Mouse (Mus musculus) liver, adult 2 months (tissue): ENCODE measurements around the gene Ubiad1. TPM values are rescaled to one million over a fixed set of nuclear protein-coding genes. Genes with fewer than 3 reads are reported as not detected.

Source experiments
- DNase-seq: peaks from one replicate; pipeline ENCODE4 v3.0.0-alpha.2; 2011; ENCODE audit warnings: low read depth, low spot score; ENCODE audit errors: extremely low read depth
- H3K27ac ChIP-seq: fragments of 200-500 bp; replicated peaks from 2 replicates; pipeline ENCODE4 v1.5.1; 2012; ENCODE audit warnings: low read depth, mild to moderate bottlenecking, control low read depth, inconsistent platforms, low read length; ENCODE audit not compliant: insufficient read depth
- H3K27me3 ChIP-seq: fragments of 200-500 bp; 2 replicates; pipeline ENCODE4 v1.6.1; 2012; ENCODE audit warnings: mild to moderate bottlenecking, moderate library complexity, low read length, inconsistent platforms; ENCODE audit not compliant: control insufficient read depth, insufficient read depth
- H3K36me3 ChIP-seq: fragments of 200-500 bp; 2 replicates; pipeline ENCODE4 v1.6.1; 2012; ENCODE audit warnings: low read length, inconsistent platforms; ENCODE audit not compliant: control insufficient read depth, insufficient read depth
- H3K4me1 ChIP-seq: fragments of 200-500 bp; 2 replicates; pipeline ENCODE4 v1.6.1; 2011; ENCODE audit warnings: low read length; ENCODE audit not compliant: control insufficient read depth, insufficient read depth
- H3K4me3 ChIP-seq: fragments of 200-500 bp; 2 replicates; pipeline ENCODE4 v1.5.1; 2011; ENCODE audit warnings: low read depth, mild to moderate bottlenecking, control low read depth, low read length, moderate library complexity; ENCODE audit not compliant: insufficient read depth
- H3K79me2 ChIP-seq: fragments of 200-500 bp; 2 replicates; pipeline ENCODE4 v1.6.1; 2012; ENCODE audit warnings: inconsistent platforms, mild to moderate bottlenecking, low read length, moderate library complexity; ENCODE audit not compliant: control insufficient read depth, insufficient read depth
- H3K9ac ChIP-seq: fragments of 200-500 bp; 2 replicates; pipeline ENCODE4 v1.6.1; 2012; ENCODE audit warnings: low read depth, mild to moderate bottlenecking, control low read depth, inconsistent platforms, low read length
- CTCF ChIP-seq: fragments of 200-500 bp; IDR thresholded peaks from 2 replicates; pipeline ENCODE4 v1.5.1; 2011; ENCODE audit warnings: low read depth, low read length, control low read depth
- POLR2A ChIP-seq: fragments of 200-500 bp; IDR thresholded peaks from 2 replicates; pipeline ENCODE4 v1.6.1; 2011; ENCODE audit warnings: low read length, control low read depth; ENCODE audit not compliant: insufficient read depth; ENCODE audit errors: extremely low read depth
- WGBS: fragments of 180-500 bp; shearing (Covaris S2); methylation state at CpG from one replicate; pipeline ENCODE4 v1.1.7; 2018; 5-methylcytosine and 5-hydroxymethylcytosine counted together
- polyA plus RNA-seq: library from polyadenylated mRNA; depleted of rRNA; stranded (reverse); fragments of >200 nt; gene quantifications from 2 replicates; pipeline ENCODE4 v1.2.3, GENCODE M21; 2012; rRNA removed
- total RNA-seq: library from RNA; depleted of rRNA; stranded (reverse); fragments of >200 nt; gene quantifications from 2 replicates; pipeline ENCODE4 v1.2.3, GENCODE M21; 2014; rRNA removed

Ubiad1 gene
- total and polyA plus RNA-seq, 2 experiments = 5.5 to 21.0 TPM

DNA sequence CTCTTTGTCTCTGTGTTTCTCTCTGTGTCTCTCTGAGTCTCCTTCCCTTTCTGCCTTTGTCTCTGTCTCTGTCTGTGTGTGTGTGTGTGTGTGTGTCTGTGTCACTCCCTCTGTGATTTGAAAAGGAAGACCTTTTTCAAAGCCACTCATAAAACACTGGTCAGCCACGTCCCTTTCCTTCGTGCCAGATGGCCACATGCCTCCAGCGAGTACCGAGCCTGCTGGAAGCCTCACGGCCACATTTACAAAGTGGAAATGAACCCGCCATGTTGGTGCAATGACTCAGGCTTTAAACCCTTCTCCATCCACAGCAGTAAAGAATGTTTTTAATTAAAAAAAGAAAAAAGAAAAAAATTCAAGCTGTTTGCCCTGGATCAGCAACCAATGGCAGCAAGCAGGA is 48.7 kb downstream of the Ubiad1 start:
- no peak overlapping the region for H3K4me3 ChIP-seq
- no peak overlapping the region for H3K27ac ChIP-seq
- no peaks in the 10 kb centered on the region for H3K27me3 ChIP-seq
- no peaks in the 10 kb centered on the region for H3K79me2 ChIP-seq
- 84% methylated on average over 6 of the region's 6 CpGs for WGBS
- TF ChIP-seq CTCF = no peak
- no peak for TF ChIP-seq POLR2A
- no peaks in the 10 kb centered on the region for H3K36me3 ChIP-seq
- H3K9ac ChIP-seq = no peak overlapping the region
- no peaks in the 10 kb centered on the region for H3K4me1 ChIP-seq
- DNase-seq = no peak

DNA sequence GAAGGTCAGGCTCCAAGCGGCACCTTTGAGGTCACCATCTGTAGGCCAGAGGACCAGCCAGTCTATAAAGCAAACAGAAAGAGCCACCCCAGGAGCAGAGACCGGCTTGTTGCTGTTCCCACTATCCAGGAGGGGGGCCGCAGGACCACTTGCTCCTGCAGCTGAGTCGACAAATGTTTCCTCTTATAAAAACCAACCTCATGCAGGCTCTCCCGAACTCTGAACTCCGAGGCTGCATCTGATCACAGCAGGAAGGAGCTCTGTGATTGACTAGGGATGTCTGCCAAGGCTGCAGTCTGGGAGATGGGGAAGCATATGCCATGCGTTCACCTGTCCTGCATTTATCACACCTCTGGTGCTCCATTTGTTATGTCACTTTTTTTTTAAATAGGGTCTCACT is 49.4 kb downstream of the Ubiad1 start:
- no peak overlapping the region for H3K9ac ChIP-seq
- WGBS = 58% methylated on average over 7 of the region's 7 CpGs

GRCm38 (mm10) chr4:148391714-148392310 is 52.8 kb downstream of the Ubiad1 start:
- WGBS = 74% methylated on average over 21 of the region's 21 CpGs
- H3K36me3 ChIP-seq = no peaks in the 10 kb centered on the region
- no peaks in the 10 kb centered on the region for H3K4me1 ChIP-seq
- no peak overlapping the region for H3K27ac ChIP-seq
- no peak for DNase-seq
- TF ChIP-seq POLR2A = no peak
- no peak for TF ChIP-seq CTCF
- no peak overlapping the region for H3K9ac ChIP-seq
- no peaks in the 10 kb centered on the region for H3K27me3 ChIP-seq
- no peak overlapping the region for H3K4me3 ChIP-seq
- H3K79me2 ChIP-seq = no peaks in the 10 kb centered on the region

More for the DNA sequence above, 49.4 kb downstream of the Ubiad1 start:
- Histone ChIP-seq H3K27ac (no peak overlapping the region), H3K4me1 (no peaks in the 10 kb centered on the region), H3K27me3 (no peaks in the 10 kb centered on the region), H3K4me3 (no peak overlapping the region), H3K79me2 (no peaks in the 10 kb centered on the region), H3K36me3 (no peaks in the 10 kb centered on the region)
- TF ChIP-seq CTCF (no peak), POLR2A (no peak)
- no peak for DNase-seq

DNA sequence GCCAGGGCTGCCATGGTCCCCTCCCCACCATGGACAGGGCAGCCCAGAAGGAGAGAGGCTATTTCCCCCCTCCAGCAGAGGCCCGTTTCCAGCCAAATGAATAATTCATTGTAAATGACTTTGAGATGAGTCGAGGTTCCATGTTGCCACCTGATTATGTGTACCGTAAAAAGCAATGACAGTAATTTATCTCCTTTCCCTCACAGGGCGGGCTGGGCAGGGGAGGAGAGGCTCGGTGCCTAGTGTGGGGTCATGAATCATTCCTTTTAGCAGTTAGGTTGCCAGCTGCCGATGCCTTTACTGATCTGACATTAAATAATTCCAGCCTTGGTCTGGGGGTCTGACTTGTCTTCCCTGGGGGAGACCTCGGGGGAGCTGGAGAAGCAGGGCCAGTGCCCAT is 54.9 kb downstream of the Ubiad1 start:
- no peak overlapping the region for H3K9ac ChIP-seq
- DNase-seq = no peak
- H3K79me2 ChIP-seq = no peaks in the 10 kb centered on the region
- H3K4me3 ChIP-seq = no peak overlapping the region
- no peak overlapping the region for H3K27ac ChIP-seq
- H3K4me1 ChIP-seq = no peaks in the 10 kb centered on the region
- 73% methylated on average over 7 of the region's 7 CpGs for WGBS
- TF ChIP-seq POLR2A (no peak), CTCF (no peak)
- H3K27me3 ChIP-seq = no peaks in the 10 kb centered on the region
- no peaks in the 10 kb centered on the region for H3K36me3 ChIP-seq

DNA sequence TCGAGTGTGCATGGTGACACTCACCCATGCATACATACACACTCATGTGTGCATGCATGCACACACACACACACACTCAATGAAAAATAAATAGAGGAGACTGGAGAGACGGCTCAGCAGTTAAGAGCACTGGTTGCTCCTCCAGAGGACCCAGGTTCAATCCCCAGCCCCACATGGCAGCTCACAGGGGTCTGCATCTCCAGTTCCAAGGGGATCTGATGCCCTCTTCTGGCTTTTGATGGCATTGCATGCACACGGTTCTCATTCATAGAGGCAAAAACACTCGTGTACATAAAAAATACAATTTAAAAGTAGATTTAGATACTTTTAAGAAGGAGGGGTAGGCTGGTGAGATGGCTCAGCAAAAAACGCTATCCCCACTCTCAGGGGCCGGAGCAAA is 55.5 kb downstream of the Ubiad1 start:
- no peaks in the 10 kb centered on the region for H3K4me1 ChIP-seq
- H3K9ac ChIP-seq = no peak overlapping the region
- TF ChIP-seq CTCF (peak; percentile 30), POLR2A (no peak)
- H3K27ac ChIP-seq = no peak overlapping the region
- no peaks in the 10 kb centered on the region for H3K36me3 ChIP-seq
- no peak for DNase-seq
- no peaks in the 10 kb centered on the region for H3K79me2 ChIP-seq
- H3K4me3 ChIP-seq = no peak overlapping the region
- 57% methylated on average over 6 of the region's 6 CpGs for WGBS
- no peaks in the 10 kb centered on the region for H3K27me3 ChIP-seq

GRCm38 (mm10) chr4:148385269-148385668 is 59.3 kb downstream of the Ubiad1 start:
- DNase-seq = no peak
- H3K4me1 ChIP-seq = no peaks in the 10 kb centered on the region
- no peak overlapping the region for H3K9ac ChIP-seq
- no peaks in the 10 kb centered on the region for H3K27me3 ChIP-seq
- no peaks in the 10 kb centered on the region for H3K79me2 ChIP-seq
- 80% methylated on average over 7 of the region's 7 CpGs for WGBS
- TF ChIP-seq CTCF = no peak
- TF ChIP-seq POLR2A = no peak
- H3K36me3 ChIP-seq = no peaks in the 10 kb centered on the region
- H3K4me3 ChIP-seq = no peak overlapping the region
- no peak overlapping the region for H3K27ac ChIP-seq

Other genes with a start within 250 kb of the Ubiad1 start
- not detected in 2 replicates for gene Disp3, start 156.8 kb downstream of the Ubiad1 start, total RNA-seq
- not detected in 2 replicates for gene Disp3, start 156.8 kb downstream of the Ubiad1 start, polyA plus RNA-seq
- 11.7 and 17.9 TPM in 2 replicates for gene Mtor, start 3.8 kb upstream of the Ubiad1 start, total RNA-seq
- 12.3 and 18.5 TPM in 2 replicates for gene Mtor, start 3.8 kb upstream of the Ubiad1 start, polyA plus RNA-seq
- 0.37 and 0.40 TPM in 2 replicates for gene Angptl7, start 55.7 kb upstream of the Ubiad1 start, total RNA-seq
- 0.24 and 0.51 TPM in 2 replicates for gene Angptl7, start 55.7 kb upstream of the Ubiad1 start, polyA plus RNA-seq
- 12.7 and 16.0 TPM in 2 replicates for gene Exosc10, start 113.7 kb upstream of the Ubiad1 start, total RNA-seq
- 9.1 and 9.8 TPM in 2 replicates for gene Exosc10, start 113.7 kb upstream of the Ubiad1 start, polyA plus RNA-seq
- gene Srm, start 146.7 kb upstream of the Ubiad1 start, total RNA-seq = 11.1 and 14.7 TPM in 2 replicates
- 33.1 and 39.5 TPM in 2 replicates for gene Srm, start 146.7 kb upstream of the Ubiad1 start, polyA plus RNA-seq
- 191 and 270 TPM in 2 replicates for gene Masp2, start 157.8 kb upstream of the Ubiad1 start, total RNA-seq
- gene Masp2, start 157.8 kb upstream of the Ubiad1 start, polyA plus RNA-seq = 712 and 829 TPM in 2 replicates
- 87.2 and 111 TPM in 2 replicates for gene Tardbp, start 182.2 kb upstream of the Ubiad1 start, total RNA-seq
- gene Tardbp, start 182.2 kb upstream of the Ubiad1 start, polyA plus RNA-seq = 33.2 and 33.4 TPM in 2 replicates
- not detected in 2 replicates for gene Gm572, start 198.5 kb upstream of the Ubiad1 start, total RNA-seq
- gene Gm572, start 198.5 kb upstream of the Ubiad1 start, polyA plus RNA-seq = not detected in 2 replicates